Mouse (Mus musculus): ENCODE results near the gene Gm20605.

The Gm20605 gene

DNA sequence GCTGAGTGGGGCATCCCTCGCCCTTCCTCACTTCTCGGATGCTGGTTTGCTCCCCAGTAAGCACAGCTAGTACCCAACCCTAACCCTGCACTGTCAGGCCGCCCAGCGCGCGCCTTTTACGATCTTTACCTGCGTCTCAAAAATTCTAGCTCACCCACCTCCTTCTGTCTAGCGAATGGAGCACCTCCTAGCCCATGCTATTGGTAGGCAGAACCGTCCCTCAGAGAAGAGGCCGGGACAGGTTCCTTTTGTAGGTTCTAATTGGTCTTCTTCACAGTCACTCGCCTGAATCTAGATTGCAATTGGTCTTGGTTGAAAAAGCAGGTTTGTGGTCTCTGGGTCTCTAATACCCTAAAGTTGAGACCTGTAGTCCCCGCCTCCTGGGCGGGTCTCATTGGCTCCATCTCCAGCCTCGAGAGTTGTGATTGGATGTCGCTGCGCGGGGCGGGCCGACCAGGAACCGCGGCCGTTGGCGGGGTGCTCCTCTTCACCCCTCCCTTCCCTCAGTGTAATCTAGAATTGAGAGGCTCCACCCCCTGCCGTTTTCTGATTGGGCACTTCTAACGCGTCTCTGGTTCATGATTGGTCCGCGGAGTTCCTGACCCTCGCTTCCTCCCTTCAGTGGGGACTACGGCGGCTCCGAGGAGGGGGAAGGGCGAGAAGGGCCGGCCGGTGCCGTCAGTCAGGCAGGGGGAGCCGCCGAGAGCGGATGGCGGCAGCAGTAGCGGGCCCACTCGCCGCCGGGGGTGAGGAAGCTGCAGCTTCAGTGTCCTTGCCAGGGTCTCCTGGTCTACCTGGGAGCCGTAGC, at the start of gene Gm20605, which contains the start of the genes Fbxo24 and Lrch4:
TSS of gene Gm20605 (plus strand) at position 678 of the 808 bp plus-strand sequence.
TSS of gene Fbxo24 (minus strand) at position 505 of the 808 bp plus-strand sequence.
TSS of gene Lrch4 (plus strand) at position 624 of the 808 bp plus-strand sequence.
- in situ Hi-C loops (cut with MboI; ENCODE audit: low pct_unique_long_range_greater_than_20kb in 1 of 2, low sequenced_read_pairs in 2 of 2, unreplicated experiment in 1 of 2): no loop called here

DNA sequence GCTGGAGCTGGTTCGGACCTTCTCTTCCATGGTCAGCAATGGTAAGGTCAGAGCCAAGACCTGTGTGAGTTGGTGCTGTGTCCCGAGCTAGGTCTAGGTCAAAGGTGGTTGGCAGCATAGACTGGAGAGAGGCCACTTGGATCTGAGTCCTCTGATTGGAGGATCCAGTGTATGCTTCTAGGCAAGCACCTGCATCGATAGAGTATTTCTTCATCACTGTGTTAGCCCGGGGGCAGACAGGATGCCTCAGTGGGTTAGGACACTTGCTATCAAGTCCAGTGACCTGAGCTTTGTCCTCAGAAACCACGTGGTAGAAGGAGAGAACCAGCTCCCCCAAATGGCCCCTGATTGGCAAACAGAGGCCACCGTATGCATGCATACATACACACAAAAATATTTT, 48.7 kb upstream of the Gm20605 start:
- in situ Hi-C loops (cut with MboI; ENCODE audit: low pct_unique_long_range_greater_than_20kb in 1 of 2, low sequenced_read_pairs in 2 of 2, unreplicated experiment in 1 of 2): no loop called here

DNA sequence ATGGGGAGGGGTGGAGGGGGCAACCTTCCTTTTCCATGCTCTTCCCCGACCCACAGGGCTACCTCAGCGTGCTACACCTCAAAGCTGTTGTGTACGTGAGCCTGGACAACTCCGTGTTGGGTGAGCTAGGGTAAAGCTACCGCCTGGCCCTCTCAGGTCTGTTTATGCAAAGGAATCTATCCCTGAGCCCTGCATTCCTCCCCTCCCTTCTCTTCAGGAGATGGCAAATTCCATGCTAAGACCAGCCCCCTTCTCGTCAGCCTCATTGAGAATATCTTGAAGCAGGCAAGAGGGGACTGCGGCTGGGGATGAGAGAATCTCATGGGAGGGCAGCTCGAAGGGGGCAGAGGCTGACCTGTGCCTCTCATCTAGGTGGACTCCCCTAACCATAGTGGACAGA, 46.3 kb upstream of the Gm20605 start:
- in situ Hi-C loops (cut with MboI; ENCODE audit: low pct_unique_long_range_greater_than_20kb in 1 of 2, low sequenced_read_pairs in 2 of 2, unreplicated experiment in 1 of 2): no loop called here

GRCm38 (mm10) chr5:137583670-137584169, 45.3 kb upstream of the Gm20605 start:
- in situ Hi-C loops (cut with MboI; ENCODE audit: low pct_unique_long_range_greater_than_20kb in 1 of 2, low sequenced_read_pairs in 2 of 2, unreplicated experiment in 1 of 2): no loop called here

GRCm38 (mm10) chr5:137584976-137585375, 44.0 kb upstream of the Gm20605 start:
- in situ Hi-C loops (cut with MboI; ENCODE audit: low pct_unique_long_range_greater_than_20kb in 1 of 2, low sequenced_read_pairs in 2 of 2, unreplicated experiment in 1 of 2): no loop called here

- in situ Hi-C loops (cut with MboI; ENCODE audit: low pct_unique_long_range_greater_than_20kb in 1 of 2, low sequenced_read_pairs in 2 of 2, unreplicated experiment in 1 of 2): no loop called here
Observed at GRCm38 (mm10) chr5:137590507-137590906, 38.5 kb upstream of the Gm20605 start.

GRCm38 (mm10) chr5:137595921-137596320, 33.1 kb upstream of the Gm20605 start:
- in situ Hi-C loops (cut with MboI; ENCODE audit: low pct_unique_long_range_greater_than_20kb in 1 of 2, low sequenced_read_pairs in 2 of 2, unreplicated experiment in 1 of 2): no loop called here

DNA sequence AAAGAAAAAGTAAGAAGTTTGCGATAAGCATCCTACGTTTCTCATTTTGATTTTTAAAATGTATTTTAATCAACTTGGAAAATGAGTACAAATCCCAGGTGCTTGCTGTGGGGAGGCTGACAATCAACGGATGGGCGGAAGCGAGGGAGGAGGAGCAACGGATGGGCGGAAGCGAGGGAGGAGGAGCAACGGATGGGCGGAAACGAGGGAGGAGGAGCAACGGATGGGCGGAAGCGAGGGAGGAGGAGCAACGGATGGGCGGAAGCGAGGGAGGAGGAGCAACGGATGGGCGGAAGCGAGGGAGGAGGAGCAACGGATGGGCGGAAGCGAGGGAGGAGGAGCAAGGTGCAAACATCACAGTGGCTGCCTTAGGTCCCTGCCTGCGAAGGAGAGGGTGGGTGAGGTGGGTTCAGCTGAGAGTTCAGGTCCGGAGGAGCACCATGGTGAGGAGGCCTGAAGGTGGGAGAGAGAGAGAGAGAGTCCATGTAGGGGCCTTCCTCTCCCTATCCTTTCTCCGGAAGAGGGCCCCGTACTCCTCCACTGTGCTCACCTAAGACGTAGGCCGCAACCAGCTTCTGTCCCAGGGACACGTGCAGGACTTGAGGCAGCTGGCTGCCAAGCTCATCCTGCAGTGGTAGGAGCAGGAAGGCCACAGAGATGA, 32.2 kb upstream of the Gm20605 start:
- in situ Hi-C loops (cut with MboI; ENCODE audit: low pct_unique_long_range_greater_than_20kb in 1 of 2, low sequenced_read_pairs in 2 of 2, unreplicated experiment in 1 of 2): no loop called here

GRCm38 (mm10) chr5:137597625-137598024, 31.4 kb upstream of the Gm20605 start:
- in situ Hi-C loops (cut with MboI; ENCODE audit: low pct_unique_long_range_greater_than_20kb in 1 of 2, low sequenced_read_pairs in 2 of 2, unreplicated experiment in 1 of 2): no loop called here

DNA sequence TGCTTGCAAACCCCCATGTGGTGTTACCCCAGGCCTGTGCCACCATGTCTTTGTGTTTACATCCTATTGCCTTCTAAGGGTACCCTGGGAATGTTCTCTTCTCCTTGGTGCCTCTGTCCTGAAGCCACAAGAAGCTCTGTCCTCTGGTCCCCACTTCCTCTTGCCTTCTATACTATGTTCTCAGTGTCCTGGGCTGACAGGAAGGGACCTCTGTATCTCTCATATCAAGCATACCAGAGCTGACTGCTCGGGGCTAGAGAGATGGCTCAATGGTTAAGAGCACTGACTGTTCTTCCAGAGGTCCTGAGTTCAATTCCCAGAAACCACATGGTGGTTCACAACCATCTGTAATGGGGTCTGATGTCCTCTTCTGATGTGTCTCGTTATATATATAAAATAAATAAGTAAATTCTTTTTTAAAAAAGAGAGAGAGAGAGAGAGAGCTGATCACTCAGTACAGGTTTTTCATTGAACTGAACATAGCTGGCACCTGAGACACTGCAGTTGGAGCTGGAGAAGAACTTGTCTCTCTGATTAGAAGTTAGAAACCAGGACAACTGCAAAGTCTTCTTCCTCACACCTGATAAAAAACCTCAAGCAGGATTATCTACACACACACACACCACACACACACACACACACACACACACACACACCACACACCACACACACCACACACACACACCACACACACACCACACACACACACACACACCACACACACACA, 30.7 kb upstream of the Gm20605 start:
- in situ Hi-C loops (cut with MboI; ENCODE audit: low pct_unique_long_range_greater_than_20kb in 1 of 2, low sequenced_read_pairs in 2 of 2, unreplicated experiment in 1 of 2): no loop called here

GRCm38 (mm10) chr5:137599600-137599999, 29.4 kb upstream of the Gm20605 start:
- in situ Hi-C loops (cut with MboI; ENCODE audit: low pct_unique_long_range_greater_than_20kb in 1 of 2, low sequenced_read_pairs in 2 of 2, unreplicated experiment in 1 of 2): no loop called here

- in situ Hi-C loops (cut with MboI; ENCODE audit: low pct_unique_long_range_greater_than_20kb in 1 of 2, low sequenced_read_pairs in 2 of 2, unreplicated experiment in 1 of 2): no loop called here
Observed at GRCm38 (mm10) chr5:137600281-137600618, 28.7 kb upstream of the Gm20605 start.

GRCm38 (mm10) chr5:137600619-137601364, 28.2 kb upstream of the Gm20605 start, which contains the start of gene Mospd3:
Gene Mospd3, minus strand, starts transcription at chr5:137601058.
- in situ Hi-C loops (cut with MboI; ENCODE audit: low pct_unique_long_range_greater_than_20kb in 1 of 2, low sequenced_read_pairs in 2 of 2, unreplicated experiment in 1 of 2): no loop called here

- in situ Hi-C loops (cut with MboI; ENCODE audit: low pct_unique_long_range_greater_than_20kb in 1 of 2, low sequenced_read_pairs in 2 of 2, unreplicated experiment in 1 of 2): no loop called here
Observed at GRCm38 (mm10) chr5:137601365-137601729, 27.6 kb upstream of the Gm20605 start.

DNA sequence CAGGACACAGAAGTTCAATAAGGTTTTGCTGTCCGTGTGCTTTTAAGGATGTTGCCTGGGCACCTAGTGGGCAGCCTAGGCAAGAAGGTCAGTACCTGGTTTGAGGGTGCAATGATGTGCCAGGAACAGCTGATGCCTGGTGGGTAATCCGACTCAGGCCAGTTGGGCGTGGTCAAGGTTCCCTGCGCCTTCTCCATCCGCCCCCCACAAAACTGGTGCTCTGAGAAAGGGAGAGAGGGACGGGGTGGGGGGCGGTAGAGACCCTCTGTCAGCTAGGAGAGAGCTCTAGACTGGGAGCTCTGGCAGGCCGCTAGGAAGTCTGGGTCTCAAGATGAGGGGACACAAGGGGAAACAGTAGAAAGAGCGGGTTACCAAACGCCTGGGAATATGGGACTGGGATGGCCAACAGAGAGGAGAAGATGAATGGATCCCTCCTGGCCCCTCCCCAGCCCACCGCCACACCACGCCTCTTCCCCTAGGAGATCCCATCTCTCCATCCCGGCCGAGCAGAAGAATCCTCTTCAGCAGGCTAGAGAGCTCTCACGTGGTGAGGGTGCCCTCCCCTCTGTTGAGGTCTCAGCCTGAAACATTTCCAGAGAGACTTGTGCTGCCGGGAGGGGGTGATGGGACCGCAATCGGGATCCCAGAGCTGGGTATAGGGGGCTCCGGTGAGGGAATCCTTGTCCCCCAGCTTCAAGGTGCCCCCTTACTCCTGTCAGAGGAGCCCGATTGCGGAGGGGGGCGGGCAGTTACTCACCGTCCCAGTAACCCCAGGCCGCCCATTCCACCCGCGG, 20.9 kb upstream of the Gm20605 start:
- in situ Hi-C loops (cut with MboI; ENCODE audit: low pct_unique_long_range_greater_than_20kb in 1 of 2, low sequenced_read_pairs in 2 of 2, unreplicated experiment in 1 of 2): no loop called here

DNA sequence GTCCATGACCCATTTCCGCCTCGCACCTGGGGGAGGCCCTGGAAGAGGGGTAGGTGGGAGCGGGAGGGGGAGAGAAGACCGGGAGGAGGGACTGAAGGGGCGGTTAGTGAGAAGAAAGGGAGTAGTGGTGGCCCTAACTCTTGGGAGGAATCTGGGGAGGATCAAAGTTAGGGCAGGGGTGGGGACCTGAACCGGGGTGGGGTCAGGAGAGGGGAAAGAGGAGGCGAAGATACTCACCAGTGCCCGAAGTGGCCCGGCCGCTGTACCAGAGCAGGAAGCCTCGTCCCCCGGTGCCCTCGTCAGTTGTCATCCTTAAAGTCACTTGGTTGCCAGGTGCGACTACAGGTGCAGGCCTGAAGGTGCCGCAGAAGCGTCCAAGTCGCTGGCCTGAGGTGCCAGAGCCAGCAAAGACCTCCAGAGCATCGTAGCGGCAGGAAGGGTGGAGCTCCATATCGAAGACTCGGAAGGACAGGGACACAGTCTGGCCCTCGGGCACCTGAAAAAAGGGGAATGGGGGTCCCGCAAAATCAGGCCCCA, 20.3 kb upstream of the Gm20605 start:
- in situ Hi-C loops (cut with MboI; ENCODE audit: low pct_unique_long_range_greater_than_20kb in 1 of 2, low sequenced_read_pairs in 2 of 2, unreplicated experiment in 1 of 2): no loop called here

GRCm38 (mm10) chr5:137609292-137609691, 19.7 kb upstream of the Gm20605 start:
- in situ Hi-C loops (cut with MboI; ENCODE audit: low pct_unique_long_range_greater_than_20kb in 1 of 2, low sequenced_read_pairs in 2 of 2, unreplicated experiment in 1 of 2): no loop called here
